Mouse (Mus musculus) forebrain, embryonic 14.5 days (tissue): ENCODE measurements around the gene Ccdc91. TPM values are rescaled to one million over a fixed set of nuclear protein-coding genes. Genes with fewer than 3 reads are reported as not detected.

ENCODE experiments used
- ATAC-seq: fragments of 200-750 bp; cut with Nextera tagmentation; 2 replicates; pipeline ENCODE4 v1.8.0; 2017; ENCODE audit warnings: mild to moderate bottlenecking, moderate library complexity
- DNase-seq: peaks from one replicate; pipeline ENCODE4 v3.0.0-alpha.2; 2015; ENCODE audit warnings: low spot score
- H3K27ac ChIP-seq: fragments of 300-500 bp; sonication (generic); 2 replicates; pipeline ENCODE4 v1.5.1; 2014; ENCODE audit warnings: low read depth, mild to moderate bottlenecking, control low read depth, low read length, moderate library complexity
- H3K27me3 ChIP-seq: fragments of 300-500 bp; sonication (generic); replicated peaks from 2 replicates; pipeline ENCODE4 v1.6.1; 2014; ENCODE audit warnings: low read length, control low read depth, mixed read lengths; ENCODE audit not compliant: control insufficient read depth, insufficient read depth
- H3K36me3 ChIP-seq: fragments of 300-500 bp; sonication (generic); 2 replicates; pipeline ENCODE4 v1.6.1; 2014; ENCODE audit warnings: low read length, control low read depth; ENCODE audit not compliant: control insufficient read depth, insufficient read depth
- H3K4me1 ChIP-seq: fragments of 300-500 bp; sonication (generic); 2 replicates; pipeline ENCODE4 v1.6.1; 2014; ENCODE audit warnings: antibody characterized with exemption, low read length, control low read depth; ENCODE audit not compliant: control insufficient read depth, insufficient read depth
- H3K4me2 ChIP-seq: fragments of 300-500 bp; sonication (generic); 2 replicates; pipeline ENCODE4 v1.6.1; 2014; ENCODE audit warnings: mild to moderate bottlenecking, control low read depth, low read length
- H3K4me3 ChIP-seq: fragments of 300-500 bp; sonication (generic); 2 replicates; pipeline ENCODE4 v1.5.1; 2014; ENCODE audit warnings: low read depth, low read length, control low read depth
- H3K9ac ChIP-seq: fragments of 300-500 bp; sonication (generic); 2 replicates; pipeline ENCODE4 v1.6.1; 2014; ENCODE audit warnings: mild to moderate bottlenecking, low read length, control low read depth, moderate library complexity
- H3K9me3 ChIP-seq: fragments of 300-500 bp; sonication (generic); replicated peaks from 2 replicates; pipeline ENCODE4 v1.6.1; 2016; ENCODE audit warnings: low read length, control low read depth, mixed read lengths; ENCODE audit not compliant: control insufficient read depth
- WGBS: fragments of 180-500 bp; shearing (Covaris S2); extraction: QIAGEN DNeasy Blood & Tissue Kit; methylation state at CpG from one replicate; pipeline ENCODE4 v1.1.7; 2014; 5-methylcytosine and 5-hydroxymethylcytosine counted together
- polyA plus RNA-seq: library from polyadenylated mRNA; unstranded; fragments of >200 nt; fragmentation: Nextera tagmentation; extraction: Ambion mirVana; gene quantifications from 2 replicates; pipeline ENCODE4 v1.2.1, GENCODE M21; 2014

Gene Ccdc91
- 33.7 and 36.0 TPM in 2 replicates for polyA plus RNA-seq

- DNase-seq (peak; percentile 89), ATAC-seq (peak; percentile 96)
- no peaks in the 10 kb centered on the region for H3K27me3 ChIP-seq
- H3K4me2 ChIP-seq: peak within 1 kb of the TSS; percentile 81
- H3K4me3 ChIP-seq: peak within 1 kb of the TSS; percentile 68
- under 1% methylated on average over 78 of the region's 78 CpGs for WGBS
- no peaks in the 10 kb centered on the region for H3K9me3 ChIP-seq
- peak within 1 kb of the TSS; percentile 71 for H3K27ac ChIP-seq
- no peaks in the 10 kb centered on the region for H3K36me3 ChIP-seq
- peaks cover 6% of the 10 kb centered on the region for H3K4me1 ChIP-seq
- H3K9ac ChIP-seq: peak within 1 kb of the TSS; percentile 81
These were observed at the start of gene Ccdc91 for GRCm38 (mm10) chr6:147475727-147476613. Gene Ccdc91 (plus strand): TSS chr6:147475828.

- Histone ChIP-seq H3K36me3 (no peaks in the 10 kb centered on the region), H3K9me3 (no peaks in the 10 kb centered on the region), H3K4me1 (no peaks in the 10 kb centered on the region), H3K9ac (no peak overlapping the region), H3K4me3 (no peak overlapping the region), H3K4me2 (no peak overlapping the region), H3K27ac (no peak overlapping the region), H3K27me3 (no peaks in the 10 kb centered on the region)
- DNase-seq (no peak), ATAC-seq (no peak)
- WGBS: 89% methylated on average over 11 of the region's 11 CpGs
These were observed 48.6 kb upstream of the Ccdc91 start for GRCm38 (mm10) chr6:147426927-147427487.

- H3K27ac ChIP-seq: no peak overlapping the region
- DNase-seq (no peak), ATAC-seq (no peak)
- no peak overlapping the region for H3K9ac ChIP-seq
- no peaks in the 10 kb centered on the region for H3K9me3 ChIP-seq
- H3K27me3 ChIP-seq: no peaks in the 10 kb centered on the region
- H3K4me1 ChIP-seq: no peaks in the 10 kb centered on the region
- H3K4me2 ChIP-seq: no peak overlapping the region
- no peak overlapping the region for H3K4me3 ChIP-seq
- H3K36me3 ChIP-seq: no peaks in the 10 kb centered on the region
- WGBS: 84% methylated on average over 5 of the region's 5 CpGs
These were observed 19.9 kb upstream of the Ccdc91 start for GRCm38 (mm10) chr6:147455775-147456174.

GRCm38 (mm10) chr6:147458637-147459301 is 16.9 kb upstream of the Ccdc91 start:
- Histone ChIP-seq H3K9me3 (no peaks in the 10 kb centered on the region), H3K27ac (no peak overlapping the region), H3K4me2 (no peak overlapping the region), H3K9ac (no peak overlapping the region), H3K27me3 (no peaks in the 10 kb centered on the region), H3K36me3 (no peaks in the 10 kb centered on the region), H3K4me1 (no peaks in the 10 kb centered on the region), H3K4me3 (no peak overlapping the region)
- no peak for ATAC-seq
- DNase-seq: no peak
- 91% methylated on average over 11 of the region's 11 CpGs for WGBS

GRCm38 (mm10) chr6:147470016-147470415 is 5.6 kb upstream of the Ccdc91 start:
- no peaks in the 10 kb centered on the region for H3K4me1 ChIP-seq
- DNase-seq (peak; percentile 3), ATAC-seq (no peak)
- no peak overlapping the region for H3K27ac ChIP-seq
- H3K36me3 ChIP-seq: no peaks in the 10 kb centered on the region
- no peak overlapping the region for H3K4me2 ChIP-seq
- H3K9ac ChIP-seq: no peak overlapping the region
- H3K4me3 ChIP-seq: no peak overlapping the region
- 66% methylated on average over 5 of the region's 5 CpGs for WGBS
- H3K27me3 ChIP-seq: no peaks in the 10 kb centered on the region
- H3K9me3 ChIP-seq: no peaks in the 10 kb centered on the region

- 90% methylated on average over 5 of the region's 5 CpGs for WGBS
- DNase-seq: no peak
- ATAC-seq: no peak
- no peaks in the 10 kb centered on the region for H3K9me3 ChIP-seq
- no peak overlapping the region for H3K27ac ChIP-seq
- H3K36me3 ChIP-seq: no peaks in the 10 kb centered on the region
- H3K4me2 ChIP-seq: no peak overlapping the region
- H3K27me3 ChIP-seq: no peaks in the 10 kb centered on the region
- no peak overlapping the region for H3K4me3 ChIP-seq
- H3K9ac ChIP-seq: no peak overlapping the region
- H3K4me1 ChIP-seq: peaks cover 4% of the 10 kb centered on the region
These were observed 5.5 kb downstream of the Ccdc91 start for GRCm38 (mm10) chr6:147481141-147481540.

GRCm38 (mm10) chr6:147490120-147490519 is 14.5 kb downstream of the Ccdc91 start:
- no peaks in the 10 kb centered on the region for H3K36me3 ChIP-seq
- H3K9ac ChIP-seq: no peak overlapping the region
- ATAC-seq (no peak), DNase-seq (no peak)
- H3K4me3 ChIP-seq: no peak overlapping the region
- H3K4me2 ChIP-seq: no peak overlapping the region
- H3K9me3 ChIP-seq: no peaks in the 10 kb centered on the region
- no peak overlapping the region for H3K27ac ChIP-seq
- WGBS: 95% methylated on average over 3 of the region's 3 CpGs
- H3K4me1 ChIP-seq: no peaks in the 10 kb centered on the region
- H3K27me3 ChIP-seq: no peaks in the 10 kb centered on the region

GRCm38 (mm10) chr6:147492551-147492950 is 16.9 kb downstream of the Ccdc91 start:
- no peaks in the 10 kb centered on the region for H3K27me3 ChIP-seq
- H3K9me3 ChIP-seq: no peaks in the 10 kb centered on the region

More at GRCm38 (mm10) chr6:147492551-147492950, 16.9 kb downstream of the Ccdc91 start:
- no peak for ATAC-seq
- DNase-seq: no peak
- Histone ChIP-seq H3K4me2 (no peak overlapping the region), H3K4me1 (no peaks in the 10 kb centered on the region), H3K9ac (no peak overlapping the region), H3K36me3 (no peaks in the 10 kb centered on the region), H3K27ac (no peak overlapping the region), H3K4me3 (no peak overlapping the region)
- 88% methylated on average over 4 of the region's 4 CpGs for WGBS
